Mouse (Mus musculus) megakaryocyte, embryonic 14.5 days (primary cell): ENCODE results near the gene Smarca1. TPM values are rescaled to one million over a fixed set of nuclear protein-coding genes. Genes with fewer than 3 reads are reported as not detected.

ENCODE experiments used
- H3K27me3 ChIP-seq: replicated peaks from 2 replicates; pipeline ENCODE3; 2012; ENCODE audit warnings: inconsistent platforms
- H3K36me3 ChIP-seq: replicated peaks from 2 replicates; pipeline ENCODE3; 2012; ENCODE audit warnings: low read length, inconsistent platforms, mixed read lengths
- H3K4me1 ChIP-seq: 2 replicates; pipeline ENCODE4 v1.6.1; 2012; ENCODE audit warnings: inconsistent platforms
- H3K4me3 ChIP-seq: replicated peaks from 2 replicates; pipeline ENCODE3; 2012; ENCODE audit warnings: moderate library complexity, mild to moderate bottlenecking, inconsistent platforms
- H3K9me3 ChIP-seq: 2 replicates; pipeline ENCODE4 v1.6.1; 2012; ENCODE audit warnings: inconsistent platforms
- FLI1 ChIP-seq: IDR thresholded peaks from 2 replicates; pipeline ENCODE4 v1.6.1; 2012; ENCODE audit warnings: low read length, inconsistent platforms, mixed read lengths
- GATA1 ChIP-seq: IDR thresholded peaks from 3 replicates; pipeline ENCODE4 v1.6.1; 2012; ENCODE audit warnings: mixed read lengths, low read length, inconsistent platforms, borderline replicate concordance
- polyA plus RNA-seq: library from polyadenylated mRNA; stranded (reverse); fragments of >175 nt; gene quantifications from 2 replicates; pipeline ENCODE4 v1.2.3, GENCODE M21; 2012; ENCODE audit warnings: low replicate concordance; ENCODE audit not compliant: insufficient read depth

Gene Smarca1
- polyA plus RNA-seq, 1 experiment: not detected

- TF ChIP-seq FLI1 (no peak), GATA1 (no peak)
- H3K4me1 ChIP-seq: no peaks in the 10 kb centered on the region
- no peaks in the 10 kb centered on the region for H3K27me3 ChIP-seq
- H3K4me3 ChIP-seq: no peak overlapping the region
- H3K9me3 ChIP-seq: no peaks in the 10 kb centered on the region
- H3K36me3 ChIP-seq: no peaks in the 10 kb centered on the region
Observed at GRCm38 (mm10) chrX:47820566-47820965, 72.2 kb downstream of the Smarca1 start.

DNA sequence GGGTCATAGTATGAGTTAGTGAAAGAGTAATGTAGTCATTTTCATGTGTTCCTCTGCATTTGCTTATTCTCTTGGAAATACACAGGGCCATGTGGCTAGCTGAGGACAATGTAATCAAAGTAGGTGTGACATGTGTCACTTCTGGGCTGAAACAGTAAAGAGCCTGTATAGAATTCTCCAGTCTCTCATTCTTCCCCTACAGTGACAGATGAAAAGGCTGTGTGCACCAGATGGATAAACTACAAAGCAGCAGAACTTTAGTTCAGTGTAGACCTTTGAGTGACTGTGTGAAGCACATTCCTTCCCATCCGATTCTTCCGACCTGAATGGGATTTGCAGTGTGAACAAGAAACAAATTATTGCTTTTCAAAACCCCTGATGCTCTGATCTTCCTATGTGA is 84.1 kb downstream of the Smarca1 start:
- H3K27me3 ChIP-seq: peaks cover 6% of the 10 kb centered on the region
- H3K36me3 ChIP-seq: no peaks in the 10 kb centered on the region
- no peak for TF ChIP-seq GATA1
- TF ChIP-seq FLI1: no peak
- no peak overlapping the region for H3K4me3 ChIP-seq
- H3K9me3 ChIP-seq: no peaks in the 10 kb centered on the region
- no peaks in the 10 kb centered on the region for H3K4me1 ChIP-seq

DNA sequence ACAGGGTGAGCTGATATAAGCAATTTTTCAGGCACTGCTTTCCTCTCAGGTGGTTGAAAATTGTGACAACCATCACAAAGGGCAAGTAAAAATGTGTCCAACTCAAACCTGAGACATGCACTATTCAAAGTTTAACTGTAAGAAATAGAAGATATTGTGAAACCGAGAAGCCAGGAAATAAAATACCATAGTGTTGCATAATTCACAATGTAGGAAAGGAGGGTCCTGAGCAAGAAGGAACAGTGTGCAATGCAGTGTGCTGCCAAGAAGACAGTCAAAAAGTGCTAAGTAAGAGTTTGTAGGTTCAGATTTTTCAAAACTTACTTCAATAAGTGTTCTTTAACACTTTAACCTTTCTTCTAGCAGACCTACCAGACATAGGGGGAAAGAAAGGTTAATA is 128.3 kb downstream of the Smarca1 start:
- no peak overlapping the region for H3K4me3 ChIP-seq
- TF ChIP-seq GATA1 (no peak), FLI1 (no peak)

GRCm38 (mm10) chrX:47760212-47760611 is 132.6 kb downstream of the Smarca1 start:
- Histone ChIP-seq H3K4me1 (no peaks in the 10 kb centered on the region), H3K9me3 (no peaks in the 10 kb centered on the region), H3K4me3 (no peak overlapping the region), H3K27me3 (no peaks in the 10 kb centered on the region), H3K36me3 (no peaks in the 10 kb centered on the region)
- TF ChIP-seq FLI1: no peak
- TF ChIP-seq GATA1: no peak

More for the DNA sequence above, 128.3 kb downstream of the Smarca1 start:
- H3K4me1 ChIP-seq: no peaks in the 10 kb centered on the region
- no peaks in the 10 kb centered on the region for H3K27me3 ChIP-seq
- no peaks in the 10 kb centered on the region for H3K9me3 ChIP-seq
- no peaks in the 10 kb centered on the region for H3K36me3 ChIP-seq

Other genes starting within 250 kb of the Smarca1 start
- 1.9 TPM in 1 of 2 replicates, not detected in the other for gene Ocrl, start 19.4 kb upstream of the Smarca1 start, polyA plus RNA-seq
- 0.22 TPM in 1 of 2 replicates, not detected in the other for gene Apln, start 141.9 kb upstream of the Smarca1 start, polyA plus RNA-seq
- gene Xpnpep2, start 215.8 kb upstream of the Smarca1 start, polyA plus RNA-seq: 0.26 TPM in 1 of 2 replicates, not detected in the other